24 mouse cellular contexts compared by ENCODE assay signal in the genomic region with DNA sequence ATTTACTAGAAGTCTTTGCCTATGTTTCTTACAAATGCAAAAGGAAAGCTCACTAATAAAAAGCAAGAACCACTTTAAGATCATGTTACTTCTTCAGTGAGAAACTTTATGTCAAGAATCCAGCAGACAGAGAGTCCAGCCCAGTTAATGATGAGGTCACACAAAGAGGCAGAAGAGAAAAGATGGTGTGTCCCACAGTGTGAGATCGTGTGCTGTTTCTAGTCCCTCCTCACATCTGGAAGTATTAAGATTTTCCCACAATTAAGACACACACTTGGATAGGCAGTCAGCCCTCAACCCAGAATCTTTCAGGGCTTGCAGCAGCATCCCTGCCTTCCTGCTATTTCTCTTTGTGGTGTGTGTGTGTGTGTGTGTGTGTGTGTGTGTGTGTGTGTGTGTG.
DNase-seq lines count a peak whose midpoint lies in the region; ATAC-seq and TF ChIP-seq lines count a peak whose summit lies in the region.
"Had no signal": no experiment of that assay in that cellular context is flagged by ENCODE, and none has a peak within 500 bp of the region (broad histone marks: within the 10 kb centered on the region; RNA-seq: fewer than 3 reads in every experiment).

No protein-coding gene starts in this region.

- H3K4me2 ChIP-seq in limb, embryonic 12.5 days, result no peak overlapping the region
- H3K4me2 ChIP-seq in limb, embryonic 13.5 days (replicated peaks), result no peak overlapping the region
- H3K4me2 ChIP-seq in limb, embryonic 14.5 days (replicated peaks; ENCODE audit: low read depth, low read length, severe bottlenecking), result no peak overlapping the region
- peak overlapping the region; percentile 22 for H3K4me2 ChIP-seq in myocyte (ENCODE audit: low read depth)
- H3K4me2 ChIP-seq: embryonic facial prominence, embryonic 12.5 days; embryonic facial prominence, embryonic 15.5 days; forebrain, embryonic 12.5 days had no signal

- 40% methylated on average over 1 of the region's 1 CpGs for WGBS in limb, embryonic 12.5 days
- WGBS in limb, embryonic 10.5 days, result 50% methylated on average over 1 of the region's 1 CpGs
- 21% methylated on average over 1 of the region's 1 CpGs for WGBS in limb, embryonic 13.5 days
- WGBS in limb, embryonic 14.5 days, result 4% methylated on average over 1 of the region's 1 CpGs

- H3ac ChIP-seq in myocyte (ENCODE audit: control insufficient read depth, insufficient read length), result no peak overlapping the region

- ATAC-seq in limb, embryonic 12.5 days (ENCODE audit: insufficient number of reproducible peaks, insufficient read depth, low FRiP score, low TSS enrichment, low read depth), result no peak
- ATAC-seq in limb, embryonic 13.5 days (ENCODE audit: low FRiP score, low read depth), result peak; percentile 85
- peak; percentile 69 for ATAC-seq in limb, embryonic 14.5 days (ENCODE audit: low FRiP score, low read depth)
- ATAC-seq: forebrain, embryonic 14.5 days; forebrain, embryonic 16.5 days had no signal

- no peak overlapping the region for H3K9ac ChIP-seq in limb, embryonic 12.5 days (replicated peaks)
- H3K9ac ChIP-seq in limb, embryonic 13.5 days, result no peak overlapping the region
- H3K9ac ChIP-seq in limb, embryonic 14.5 days (ENCODE audit: low read depth, low read length, severe bottlenecking), result no peak overlapping the region
- H3K9ac ChIP-seq: embryonic facial prominence, embryonic 12.5 days; embryonic facial prominence, embryonic 15.5 days; forebrain, embryonic 12.5 days had no signal

- H3K4me1 ChIP-seq in limb, embryonic 12.5 days (replicated peaks), result peaks cover 13% of the 10 kb centered on the region
- 0 out of 2 replicates have a peak, but pooled peaks cover 5% of the 10 kb centered on the region for H3K4me1 ChIP-seq in limb, embryonic 10.5 days
- peaks cover 19% of the 10 kb centered on the region for H3K4me1 ChIP-seq in limb, embryonic 13.5 days
- H3K4me1 ChIP-seq in limb, embryonic 14.5 days (ENCODE audit: control insufficient read depth, insufficient read depth, low read length), result peaks cover 6% of the 10 kb centered on the region
- H3K4me1 ChIP-seq: embryonic facial prominence, embryonic 15.5 days; forebrain, embryonic 10.5 days; forebrain, embryonic 12.5 days had no signal

- H3K27ac ChIP-seq in limb, embryonic 12.5 days, result peak overlapping the region; percentile 50
- H3K27ac ChIP-seq in limb, embryonic 10.5 days, result no peak overlapping the region
- peak overlapping the region; percentile 39 for H3K27ac ChIP-seq in limb, embryonic 13.5 days
- H3K27ac ChIP-seq in limb, embryonic 14.5 days (replicated peaks; ENCODE audit: low read depth, low read length), result 0 out of 2 replicates have a peak overlapping the region, but pooled peaks have one; percentile 19
- H3K27ac ChIP-seq: embryonic facial prominence, embryonic 12.5 days; embryonic facial prominence, embryonic 15.5 days; forebrain, embryonic 10.5 days; forebrain, embryonic 12.5 days had no signal

- 0 out of 2 replicates have a peak, but pooled peaks cover 4% of the 10 kb centered on the region for H3K9me3 ChIP-seq in limb, embryonic 12.5 days
- H3K9me3 ChIP-seq in limb, embryonic 10.5 days (replicated peaks), result no peaks in the 10 kb centered on the region
- H3K9me3 ChIP-seq in limb, embryonic 13.5 days, result no peaks in the 10 kb centered on the region
- no peaks in the 10 kb centered on the region for H3K9me3 ChIP-seq in limb, embryonic 14.5 days (ENCODE audit: control insufficient read depth, low read length)
- H3K9me3 ChIP-seq: embryonic facial prominence, embryonic 12.5 days; embryonic facial prominence, embryonic 15.5 days had no signal

- no peaks in the 10 kb centered on the region for H3K79me2 ChIP-seq in myocyte (ENCODE audit: control insufficient read depth, insufficient read depth)

- H3K27me3 ChIP-seq in limb, embryonic 12.5 days, result no peaks in the 10 kb centered on the region
- no peaks in the 10 kb centered on the region for H3K27me3 ChIP-seq in limb, embryonic 10.5 days (ENCODE audit: low read depth, poor library complexity, severe bottlenecking)
- H3K27me3 ChIP-seq in limb, embryonic 13.5 days, result no peaks in the 10 kb centered on the region
- no peaks in the 10 kb centered on the region for H3K27me3 ChIP-seq in limb, embryonic 14.5 days (ENCODE audit: control insufficient read depth, insufficient read depth, low read length)
- no peaks in the 10 kb centered on the region for H3K27me3 ChIP-seq in myocyte (ENCODE audit: control insufficient read depth, insufficient read depth, insufficient read length)
- H3K27me3 ChIP-seq: embryonic facial prominence, embryonic 12.5 days; embryonic facial prominence, embryonic 15.5 days; forebrain, embryonic 12.5 days had no signal

- H3K36me3 ChIP-seq in limb, embryonic 12.5 days, result no peaks in the 10 kb centered on the region
- H3K36me3 ChIP-seq in limb, embryonic 10.5 days, result no peaks in the 10 kb centered on the region
- no peaks in the 10 kb centered on the region for H3K36me3 ChIP-seq in limb, embryonic 13.5 days
- no peaks in the 10 kb centered on the region for H3K36me3 ChIP-seq in limb, embryonic 14.5 days (ENCODE audit: control insufficient read depth, insufficient read depth, low read length)
- no peaks in the 10 kb centered on the region for H3K36me3 ChIP-seq in myocyte (ENCODE audit: control insufficient read depth, insufficient read depth)
- H3K36me3 ChIP-seq: embryonic facial prominence, embryonic 12.5 days; embryonic facial prominence, embryonic 15.5 days; forebrain, embryonic 10.5 days; forebrain, embryonic 12.5 days had no signal

- TF ChIP-seq POLR2A in limb, embryonic 14.5 days (IDR thresholded peaks at IDR 0.05; ENCODE audit: borderline replicate concordance, extremely low read depth, insufficient read depth, insufficient read length), result no peak
- no peak for TF ChIP-seq POLR2A in myocyte (IDR thresholded peaks at IDR 0.05; ENCODE audit: insufficient read length, low read depth)

- no peak for DNase-seq in limb, embryonic 10.5 days (ENCODE audit: low spot score)
- peak; percentile 57 for DNase-seq in limb, embryonic 14.5 days (ENCODE audit: low spot score)
- no peak for DNase-seq in urinary bladder, postnatal 25 days (ENCODE audit: low spot score)
- DNase-seq in right cerebral cortex, adult 2 months (ENCODE audit: low spot score in 2 of 2), result no peak
- DNase-seq: adrenal gland, adult 2 months; adrenal gland, postnatal 10 days; adrenal gland, postnatal 25 days; cerebellum, adult 11 months; cerebellum, adult 18-20 months; cerebellum, adult 8-10 months; cerebellum, adult 9-11 months; cerebellum, postnatal 14 days; cerebellum, postnatal 36 days; embryo, embryonic 11 days had no signal

- no peak overlapping the region for H3K4me3 ChIP-seq in limb, embryonic 12.5 days (replicated peaks)
- H3K4me3 ChIP-seq in limb, embryonic 10.5 days, result no peak overlapping the region
- H3K4me3 ChIP-seq in limb, embryonic 13.5 days, result no peak overlapping the region
- H3K4me3 ChIP-seq in limb, embryonic 14.5 days (replicated peaks; ENCODE audit: low read length), result no peak overlapping the region
- H3K4me3 ChIP-seq in myocyte, result no peak overlapping the region
- H3K4me3 ChIP-seq: embryonic facial prominence, embryonic 12.5 days; embryonic facial prominence, embryonic 15.5 days; erythroblast, embryonic 14.5 days; forebrain, embryonic 10.5 days; forebrain, embryonic 12.5 days had no signal

TF ChIP-seq in myocyte, 11 proteins besides CTCF, POLR2A, EP300 and RAD21:
- no peak for TF ChIP-seq USF1 (IDR thresholded peaks at IDR 0.05; ENCODE audit: low read depth)
- TF ChIP-seq MYOD1 (IDR thresholded peaks at IDR 0.05; ENCODE audit: control insufficient read depth in 1 of 3, insufficient read length in 2 of 3, low read depth in 2 of 3), result no peak
- no peak for TF ChIP-seq MAX (IDR thresholded peaks at IDR 0.05; ENCODE audit: low read depth)
- TF ChIP-seq MYOG (IDR thresholded peaks at IDR 0.05; ENCODE audit: control insufficient read depth in 1 of 3, insufficient read depth in 1 of 3, insufficient read length in 2 of 3, low read depth in 2 of 3), result no peak
- TF ChIP-seq E2F4 (IDR thresholded peaks at IDR 0.05; ENCODE audit: insufficient read depth), result no peak
- no peak for TF ChIP-seq REST (IDR thresholded peaks at IDR 0.05; ENCODE audit: insufficient read depth, insufficient read length)
- TF ChIP-seq POLR2AphosphoS2 (IDR thresholded peaks at IDR 0.05; ENCODE audit: insufficient read length, low read depth), result no peak
- no peak for TF ChIP-seq SRF (IDR thresholded peaks at IDR 0.05; ENCODE audit: control insufficient read depth, insufficient read length, low read depth)
- TF ChIP-seq TCF12 (IDR thresholded peaks at IDR 0.05; ENCODE audit: insufficient read depth, poor library complexity, severe bottlenecking), result no peak
TF ChIP-seq in myocyte: peak in this region for 0.
